Comparison of ENCODE assay signal across 15 mouse cellular contexts in the genomic region with DNA sequence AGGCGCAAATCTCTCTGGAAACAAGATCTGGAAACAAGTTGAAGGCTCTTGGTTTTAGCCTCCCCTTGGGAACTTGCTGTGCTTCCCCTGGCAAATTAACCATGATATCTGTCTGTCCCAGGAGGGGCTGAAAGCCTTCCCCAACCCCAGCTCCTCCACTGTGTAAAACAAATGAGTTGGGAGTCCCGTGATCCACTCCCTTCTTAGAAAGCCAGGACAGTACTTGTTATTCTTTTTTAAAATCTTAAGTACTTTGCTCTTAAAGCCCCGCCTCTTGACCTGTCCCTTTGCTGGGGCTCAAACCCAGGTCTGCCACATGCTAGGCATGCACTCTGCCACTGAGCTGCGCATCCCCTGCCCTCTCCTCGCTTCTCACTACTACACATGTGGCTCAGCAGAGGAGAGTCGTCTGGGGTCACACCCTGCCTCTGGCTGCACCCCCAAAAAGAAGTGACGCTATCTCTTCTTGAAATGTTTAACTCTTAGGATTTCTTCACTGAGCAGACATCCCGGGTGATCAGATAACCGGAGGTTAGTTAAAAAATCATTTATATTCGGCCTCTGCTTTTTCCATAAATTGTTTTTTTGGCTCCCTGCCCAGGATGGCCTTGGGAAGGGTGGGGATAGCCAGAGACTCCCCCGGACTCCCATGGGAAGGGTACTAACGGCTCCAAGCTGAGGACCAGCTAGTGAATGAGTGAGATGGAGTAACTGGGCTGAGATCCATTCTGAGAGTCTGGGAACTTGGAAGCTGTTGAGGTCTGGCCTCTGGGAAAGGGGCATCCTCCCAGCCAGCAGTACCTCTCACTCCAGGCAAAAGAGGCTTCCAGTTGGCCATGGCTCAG. TPM values are rescaled to one million over a fixed set of nuclear protein-coding genes. Genes with fewer than 3 reads are reported as not detected.
DNase-seq lines count a peak whose midpoint lies in the region; ATAC-seq and TF ChIP-seq lines count a peak whose summit lies in the region.
"Had no signal": no experiment of that assay in that cellular context is flagged by ENCODE, and none has a peak within 500 bp of the region (broad histone marks: within the 10 kb centered on the region; RNA-seq: fewer than 3 reads in every experiment).

No protein-coding gene starts in this region.

- 51% methylated on average over 12 of the region's 12 CpGs for WGBS in kidney, embryonic 16.5 days
- 53% methylated on average over 12 of the region's 12 CpGs for WGBS in kidney, embryonic 15.5 days
- 35% methylated on average over 12 of the region's 12 CpGs for WGBS in stomach, embryonic 14.5 days
- 37% methylated on average over 12 of the region's 12 CpGs for WGBS in stomach, postnatal 0 days

- ATAC-seq in kidney, embryonic 16.5 days (ENCODE audit: low FRiP score, low TSS enrichment), result no peak
- no peak for ATAC-seq in kidney, embryonic 15.5 days (replicated peaks; ENCODE audit: low FRiP score)
- ATAC-seq in stomach, embryonic 14.5 days (ENCODE audit: insufficient number of reproducible peaks, insufficient read depth, low FRiP score, low read depth), result no peak
- no peak for ATAC-seq in stomach, postnatal 0 days (ENCODE audit: low FRiP score, low TSS enrichment)
- ATAC-seq: forebrain, embryonic 14.5 days; hindbrain, postnatal 0 days had no signal

- peak; percentile 53 for DNase-seq in adrenal gland, postnatal 14 days
- DNase-seq in adrenal gland, postnatal 25 days, result no peak
- no peak for DNase-seq in stomach, postnatal 0 days (ENCODE audit: low spot score)
- DNase-seq in B cell, adult 2 months, result no peak
- DNase-seq in thymus, postnatal 0 days (ENCODE audit: low spot score), result no peak
- DNase-seq: cerebellum, postnatal 36 days; gastrocnemius, postnatal 10 days; kidney, postnatal 36 days; liver; right cerebral cortex, postnatal 4 days had no signal

- 0 out of 2 replicates have a peak overlapping the region, but pooled peaks have one; percentile 12 for H3K9ac ChIP-seq in kidney, embryonic 16.5 days (replicated peaks; ENCODE audit: low read length)
- no peak overlapping the region for H3K9ac ChIP-seq in kidney, embryonic 15.5 days
- H3K9ac ChIP-seq in stomach, embryonic 14.5 days (replicated peaks; ENCODE audit: low read depth, low read length), result no peak overlapping the region
- H3K9ac ChIP-seq in stomach, postnatal 0 days (ENCODE audit: low read length), result no peak overlapping the region

- H3K36me3 ChIP-seq in kidney, embryonic 16.5 days (ENCODE audit: insufficient read depth, low read length), result no peaks in the 10 kb centered on the region
- no peaks in the 10 kb centered on the region for H3K36me3 ChIP-seq in kidney, embryonic 15.5 days
- H3K36me3 ChIP-seq in stomach, embryonic 14.5 days (ENCODE audit: control insufficient read depth, insufficient read depth, low read length), result no peaks in the 10 kb centered on the region
- H3K36me3 ChIP-seq in stomach, postnatal 0 days (ENCODE audit: control insufficient read depth, insufficient read depth, low read length), result no peaks in the 10 kb centered on the region

- H3K9me3 ChIP-seq in kidney, embryonic 16.5 days (ENCODE audit: low read length), result no peaks in the 10 kb centered on the region
- no peaks in the 10 kb centered on the region for H3K9me3 ChIP-seq in kidney, embryonic 15.5 days (replicated peaks)
- no peaks in the 10 kb centered on the region for H3K9me3 ChIP-seq in stomach, embryonic 14.5 days (ENCODE audit: control insufficient read depth, low read depth, low read length)
- no peaks in the 10 kb centered on the region for H3K9me3 ChIP-seq in stomach, postnatal 0 days (ENCODE audit: control insufficient read depth, low read length)

- no peak overlapping the region for H3K27ac ChIP-seq in kidney, embryonic 16.5 days (ENCODE audit: low read length)
- no peak overlapping the region for H3K27ac ChIP-seq in kidney, embryonic 15.5 days
- H3K27ac ChIP-seq in stomach, embryonic 14.5 days (ENCODE audit: low read length), result peak overlapping the region; percentile 3; the same call in 1 of the 2 replicates
- H3K27ac ChIP-seq in stomach, postnatal 0 days (replicated peaks), result no peak overlapping the region
- H3K27ac ChIP-seq: hindbrain, postnatal 0 days had no signal

- peaks cover 33% of the 10 kb centered on the region for H3K4me1 ChIP-seq in kidney, embryonic 16.5 days (ENCODE audit: insufficient read depth, low read length)
- H3K4me1 ChIP-seq in kidney, embryonic 15.5 days, result peaks cover 37% of the 10 kb centered on the region
- H3K4me1 ChIP-seq in stomach, embryonic 14.5 days (ENCODE audit: control insufficient read depth, insufficient read depth, low read length), result peaks cover 34% of the 10 kb centered on the region
- H3K4me1 ChIP-seq in stomach, postnatal 0 days (replicated peaks; ENCODE audit: control insufficient read depth, insufficient read depth), result peaks cover 7% of the 10 kb centered on the region

- no peaks in the 10 kb centered on the region for H3K27me3 ChIP-seq in kidney, embryonic 16.5 days (ENCODE audit: insufficient read depth, low read length)
- H3K27me3 ChIP-seq in kidney, embryonic 15.5 days, result no peaks in the 10 kb centered on the region
- no peaks in the 10 kb centered on the region for H3K27me3 ChIP-seq in stomach, embryonic 14.5 days (ENCODE audit: control insufficient read depth, insufficient read depth, low read length)
- H3K27me3 ChIP-seq in stomach, postnatal 0 days (ENCODE audit: control insufficient read depth, insufficient read depth, low read length), result no peaks in the 10 kb centered on the region

- TF ChIP-seq CTCF in stomach, postnatal 0 days (IDR thresholded peaks at IDR 0.05; ENCODE audit: low read depth), result no peak

- TF ChIP-seq EP300 in stomach, postnatal 0 days (optimal IDR thresholded peaks at IDR 0.05), result no peak

- H3K4me3 ChIP-seq in kidney, embryonic 16.5 days (ENCODE audit: low read length), result no peak overlapping the region
- no peak overlapping the region for H3K4me3 ChIP-seq in kidney, embryonic 15.5 days (replicated peaks)
- H3K4me3 ChIP-seq in stomach, embryonic 14.5 days (ENCODE audit: low read depth, low read length), result no peak overlapping the region
- H3K4me3 ChIP-seq in stomach, postnatal 0 days (ENCODE audit: low read depth, low read length), result no peak overlapping the region

- H3K4me2 ChIP-seq in kidney, embryonic 16.5 days (replicated peaks; ENCODE audit: low read depth, low read length), result no peak overlapping the region
- H3K4me2 ChIP-seq in kidney, embryonic 15.5 days, result no peak overlapping the region
- H3K4me2 ChIP-seq in stomach, embryonic 14.5 days (replicated peaks; ENCODE audit: low read depth, low read length), result no peak overlapping the region
- no peak overlapping the region for H3K4me2 ChIP-seq in stomach, postnatal 0 days (replicated peaks; ENCODE audit: low read depth)

RNA-seq across cellular contexts. Expression of a gene that starts 9.0 kb away (rescaled TPM):
- 61.7 and 65.3 TPM in 2 replicates for total RNA-seq in adrenal gland, postnatal 14 days (2021)
- total RNA-seq in adrenal gland, postnatal 25 days (2021), result 52.6 and 68.3 TPM in 2 replicates
- 22.0 and 24.1 TPM in 2 replicates for polyA plus RNA-seq in kidney, embryonic 16.5 days (2015; fragmentation: Nextera tagmentation; extraction: Ambion mirVana)
- polyA plus RNA-seq in kidney, embryonic 15.5 days (2015; fragmentation: Nextera tagmentation; extraction: Ambion mirVana), result 20.8 and 21.5 TPM in 2 replicates
- 34.0 and 35.7 TPM in 2 replicates for polyA plus RNA-seq in stomach, embryonic 14.5 days (2014; fragmentation: Nextera tagmentation; extraction: Ambion mirVana)
- 46.5 and 49.5 TPM in 2 replicates for polyA plus RNA-seq in stomach, postnatal 0 days (2015; fragmentation: Nextera tagmentation; extraction: Ambion mirVana)
- 34.1 and 46.4 TPM in 2 replicates for polyA plus RNA-seq in thymus, postnatal 0 days (2015; fragmentation: Nextera tagmentation; extraction: Ambion mirVana)

RNA-seq across cellular contexts. Expression of a gene that starts 55.7 kb away (rescaled TPM):
- 4.5 and 7.4 TPM in 2 replicates for total RNA-seq in adrenal gland, postnatal 14 days (2021)
- total RNA-seq in adrenal gland, postnatal 25 days (2021), result 3.7 and 4.9 TPM in 2 replicates
- 1.2 and 1.9 TPM in 2 replicates for polyA plus RNA-seq in kidney, embryonic 16.5 days (2015; fragmentation: Nextera tagmentation; extraction: Ambion mirVana)
- 1.3 and 1.8 TPM in 2 replicates for polyA plus RNA-seq in kidney, embryonic 15.5 days (2015; fragmentation: Nextera tagmentation; extraction: Ambion mirVana)
- polyA plus RNA-seq in stomach, embryonic 14.5 days (2014; fragmentation: Nextera tagmentation; extraction: Ambion mirVana), result 1.4 and 2.2 TPM in 2 replicates
- polyA plus RNA-seq in stomach, postnatal 0 days (2015; fragmentation: Nextera tagmentation; extraction: Ambion mirVana), result 0.73 and 1.1 TPM in 2 replicates
- polyA plus RNA-seq in thymus, postnatal 0 days (2015; fragmentation: Nextera tagmentation; extraction: Ambion mirVana), result 0.66 and 1.5 TPM in 2 replicates
